Mouse (Mus musculus) CH12.LX (cell line): ENCODE measurements at regions not wholly inside any gene's neighbourhood (a gene's known extent, or its start where the extent isn't known, plus 50 kb on each side); places are given as distances from the start of the nearest gene placed in this dataset.
"Not testable (repeated sequence)": the region's sequence is repeated elsewhere in the genome, so short reads cannot be mapped to it uniquely, and the experiment has no call there.

ENCODE experiments used
- DNase-seq: peaks from one replicate; pipeline ENCODE4 v3.0.0-alpha.2; 2013; ENCODE audit errors: extremely low read depth
- H3K27ac ChIP-seq: 2 replicates; pipeline ENCODE4 v1.5.1; 2012; ENCODE audit warnings: low read depth, mild to moderate bottlenecking, control low read depth, moderate library complexity; ENCODE audit not compliant: insufficient read depth
- H3K27me3 ChIP-seq: replicated peaks from 2 replicates; pipeline ENCODE3; 2012; ENCODE audit warnings: inconsistent platforms
- H3K36me3 ChIP-seq, 2 experiments: replicated peaks in 1 of 2; 2 replicates each; pipeline versions ENCODE3 to v1.6.1; 2012; ENCODE audit warnings: inconsistent platforms in 1 of 2, low read length in 1 of 2, mild to moderate bottlenecking in 1 of 2, mixed read lengths in 1 of 2, moderate library complexity in 1 of 2; ENCODE audit not compliant: control insufficient read depth in 1 of 2, insufficient read depth in 1 of 2
- H3K4me1 ChIP-seq, 2 experiments: 2 replicates each; pipeline ENCODE4 v1.6.1; 2012; ENCODE audit warnings: inconsistent platforms in 1 of 2, moderate library complexity in 1 of 2; ENCODE audit not compliant: insufficient read depth in 2 of 2, control insufficient read depth in 1 of 2
- H3K4me2 ChIP-seq: 2 replicates; pipeline ENCODE4 v1.6.1; 2012; ENCODE audit warnings: low read depth, mild to moderate bottlenecking, control low read depth; ENCODE audit not compliant: poor library complexity, insufficient read depth, severe bottlenecking
- H3K4me3 ChIP-seq, 3 experiments: fragments of 150-350 bp in 1 of 3; sonication (generic) in 1 of 3; replicated peaks in 1 of 3; 2 replicates each; pipeline versions ENCODE3 to v1.5.1; 2011 to 2012; ENCODE audit warnings: low read depth in 2 of 3, low read length in 2 of 3, mild to moderate bottlenecking in 2 of 3, moderate library complexity in 2 of 3, control low read depth in 1 of 3, improper control_type of control experiment in 1 of 3, inconsistent platforms in 1 of 3, mixed read lengths in 1 of 3; ENCODE audit not compliant: poor library complexity in 1 of 3
- H3K79me2 ChIP-seq: replicated peaks from 2 replicates; pipeline ENCODE4 v1.6.1; 2012; ENCODE audit warnings: mild to moderate bottlenecking, moderate library complexity; ENCODE audit not compliant: control insufficient read depth, poor library complexity, insufficient read depth, severe bottlenecking; ENCODE audit errors: extremely low read depth
- H3K9ac ChIP-seq: 2 replicates; pipeline ENCODE4 v1.6.1; 2012; ENCODE audit warnings: low read depth, mild to moderate bottlenecking, control low read depth, moderate library complexity; ENCODE audit not compliant: insufficient read depth
- H3K9me3 ChIP-seq: replicated peaks from 2 replicates; pipeline ENCODE3; 2012; ENCODE audit warnings: low read length, inconsistent platforms, mixed read lengths
- CTCF ChIP-seq, 2 experiments: IDR thresholded peaks in 1 of 2; conservative IDR thresholded peaks in 1 of 2; 2 replicates each; pipeline ENCODE4 v1.5.1; 2011 to 2012; ENCODE audit warnings: low read depth in 2 of 2, low read length in 2 of 2, improper control_type of control experiment in 1 of 2, inconsistent platforms in 1 of 2, mild to moderate bottlenecking in 1 of 2, moderate library complexity in 1 of 2
- ELF1 ChIP-seq: IDR thresholded peaks from 2 replicates; pipeline ENCODE4 v1.6.1; 2014; ENCODE audit warnings: low read depth, mild to moderate bottlenecking, inconsistent platforms, low read length, improper control_type of control experiment
- MAFK ChIP-seq: IDR thresholded peaks from 2 replicates; pipeline ENCODE4 v1.6.1; 2011; ENCODE audit warnings: low read length, improper control_type of control experiment; ENCODE audit not compliant: insufficient replicate concordance
- MAX ChIP-seq: IDR thresholded peaks from 2 replicates; pipeline ENCODE4 v1.6.1; 2011; ENCODE audit warnings: low read length, improper control_type of control experiment
- MXI1 ChIP-seq: IDR thresholded peaks from 2 replicates; pipeline ENCODE4 v1.6.1; 2011; ENCODE audit warnings: mild to moderate bottlenecking, low read depth, low read length, improper control_type of control experiment
- RCOR1 ChIP-seq: conservative IDR thresholded peaks from 2 replicates; pipeline ENCODE4 v1.6.1; 2012; ENCODE audit warnings: low read depth, mild to moderate bottlenecking, inconsistent platforms, low read length, improper control_type of control experiment
- SIN3A ChIP-seq: IDR thresholded peaks from 2 replicates; pipeline ENCODE4 v1.6.1; 2012; ENCODE audit warnings: low read length, improper control_type of control experiment, inconsistent platforms
- TCF12 ChIP-seq: IDR thresholded peaks from 2 replicates; pipeline ENCODE4 v1.6.1; 2014; ENCODE audit warnings: low read depth, mild to moderate bottlenecking, inconsistent platforms, low read length, improper control_type of control experiment
- ZKSCAN1 ChIP-seq: IDR thresholded peaks from 2 replicates; pipeline ENCODE4 v1.6.1; 2012; ENCODE audit warnings: low read depth, inconsistent platforms, low read length, improper control_type of control experiment, borderline replicate concordance
- dilution Hi-C: fragments of 300-500 bp; cut with MboI; formaldehyde crosslinking; loops from 2 replicates; pipeline ENCODE4 v1.14.3; 2020; ENCODE audit warnings: low sequenced_read_pairs; ENCODE audit not compliant: extremely low pct_unique_long_range_greater_than_20kb, extremely low pct_ligation_motif_present
- in situ Hi-C: fragments of 300-500 bp; cut with MboI; formaldehyde crosslinking; loops from 3 replicates; pipeline ENCODE4 v1.14.3; 2019; ENCODE audit warnings: low sequenced_read_pairs, low pct_ligation_motif_present, low pct_unique_long_range_greater_than_20kb, mixed read lengths

- Histone ChIP-seq H3K27me3 (no peaks in the 10 kb centered on the region), H3K4me2 (no peak overlapping the region), H3K27ac (no peak overlapping the region), H3K36me3 (no peaks in the 10 kb centered on the region), H3K9me3 (peaks cover 2% of the 10 kb centered on the region), H3K4me3 (no peak overlapping the region), H3K79me2 (no peaks in the 10 kb centered on the region), H3K9ac (no peak overlapping the region), H3K4me1 (no peaks in the 10 kb centered on the region)
- dilution Hi-C loops (no loop called here), in situ Hi-C loops (no loop called here)
- TF ChIP-seq CTCF (conservative IDR thresholded peaks at IDR 0.05 in 1 of 2, IDR thresholded peaks at IDR 0.05 in 1 of 2; ENCODE audit: low read depth in 2 of 2, low read length in 2 of 2), result peak in 1 of 2 experiments; percentile 12; a peak in 1 of 4 replicates
- TF ChIP-seq ELF1, result no peak
- peak; percentile 20 for DNase-seq
Measured at GRCm38 (mm10) chr10:27761402-27761801, 141.8 kb upstream of the Lama2 start.

GRCm38 (mm10) chr10:27802368-27802767 is 182.8 kb upstream of the Lama2 start:
- no peak overlapping the region for H3K27ac ChIP-seq
- H3K9ac ChIP-seq, result no peak overlapping the region
- H3K79me2 ChIP-seq, result no peaks in the 10 kb centered on the region
- no peaks in the 10 kb centered on the region for H3K4me1 ChIP-seq
- no peak overlapping the region for H3K4me3 ChIP-seq
- H3K4me2 ChIP-seq, result no peak overlapping the region
- TF ChIP-seq ZKSCAN1 (no peak), MAFK (no peak), MXI1 (no peak)
- H3K9me3 ChIP-seq, result peaks cover 3% of the 10 kb centered on the region
- in situ Hi-C loops, result no loop called here
- H3K27me3 ChIP-seq, result no peaks in the 10 kb centered on the region
- no peaks in the 10 kb centered on the region for H3K36me3 ChIP-seq
- dilution Hi-C loops, result no loop called here
- DNase-seq, result no peak

GRCm38 (mm10) chr10:27809539-27809938 is 190.0 kb upstream of the Lama2 start:
- no peaks in the 10 kb centered on the region for H3K27me3 ChIP-seq
- no peak for DNase-seq
- no peaks in the 10 kb centered on the region for H3K4me1 ChIP-seq
- in situ Hi-C loops, result no loop called here
- H3K79me2 ChIP-seq, result no peaks in the 10 kb centered on the region
- TF ChIP-seq SIN3A, result no peak
- no peak for TF ChIP-seq RCOR1
- no peak for TF ChIP-seq TCF12
- TF ChIP-seq MAX, result no peak
- TF ChIP-seq, all 38 proteins: peak for 0
- H3K27ac ChIP-seq, result no peak overlapping the region
- no peaks in the 10 kb centered on the region for H3K36me3 ChIP-seq
- no peaks in the 10 kb centered on the region for H3K9me3 ChIP-seq
- no peak overlapping the region for H3K4me2 ChIP-seq
- dilution Hi-C loops, result no loop called here
- no peak overlapping the region for H3K4me3 ChIP-seq
- H3K9ac ChIP-seq, result no peak overlapping the region

- H3K4me2 ChIP-seq, H3K27ac ChIP-seq, H3K9ac ChIP-seq, dilution Hi-C loops, H3K4me3 ChIP-seq, DNase-seq, H3K4me1 ChIP-seq, H3K79me2 ChIP-seq, H3K9me3 ChIP-seq, in situ Hi-C loops, H3K27me3 ChIP-seq, H3K36me3 ChIP-seq: not testable (repeated sequence)
Measured at GRCm38 (mm10) chr10:27825671-27826070, 206.1 kb upstream of the Lama2 start.
